Mouse (Mus musculus): ENCODE measurements around the gene Ccdc77. TPM values are rescaled to one million over a fixed set of nuclear protein-coding genes. Genes with fewer than 3 reads are reported as not detected.
"Not testable (repeated sequence)": the region's sequence is repeated elsewhere in the genome, so short reads cannot be mapped to it uniquely, and the experiment has no call there.

The Ccdc77 gene
- polyA plus RNA-seq, 1 experiment from 2014 or later = 17.4 TPM

- not testable (repeated sequence) for H3K9ac ChIP-seq (ENCODE audit: low read depth, low read length); H3K4me3 ChIP-seq (ENCODE audit: low read length); H3K4me1 ChIP-seq (ENCODE audit: control insufficient read depth, insufficient read depth, low read length); H3K9me3 ChIP-seq (ENCODE audit: control insufficient read depth, low read length); H3K4me2 ChIP-seq (ENCODE audit: low read depth, low read length); H3K36me3 ChIP-seq (ENCODE audit: control insufficient read depth, insufficient read depth, low read length); H3K27me3 ChIP-seq (replicated peaks; ENCODE audit: control insufficient read depth, insufficient read depth, low read length); H3K27ac ChIP-seq (ENCODE audit: low read length); ATAC-seq
- 96% methylated on average over 2 of the region's 2 CpGs for WGBS
These were observed 67.6 kb downstream of the Ccdc77 start for GRCm38 (mm10) chr6:120296589-120296988.

GRCm38 (mm10) chr6:120294785-120295133 is 69.4 kb downstream of the Ccdc77 start:
- no peaks in the 10 kb centered on the region for H3K36me3 ChIP-seq (ENCODE audit: control insufficient read depth, insufficient read depth, low read length)
- H3K4me1 ChIP-seq (ENCODE audit: control insufficient read depth, insufficient read depth, low read length) = peaks cover 7% of the 10 kb centered on the region; the same call in 1 of the 2 replicates
- no peaks in the 10 kb centered on the region for H3K9me3 ChIP-seq (ENCODE audit: control insufficient read depth, low read length)
- H3K4me3 ChIP-seq (ENCODE audit: low read length) = peak overlapping the region; percentile 61
- no peaks in the 10 kb centered on the region; the same call in 1 of the 2 replicates for H3K27me3 ChIP-seq (replicated peaks; ENCODE audit: control insufficient read depth, insufficient read depth, low read length)
- peak; percentile 91 for ATAC-seq
- peak overlapping the region; percentile 97 for H3K4me2 ChIP-seq (ENCODE audit: low read depth, low read length)
- H3K27ac ChIP-seq (ENCODE audit: low read length) = peak overlapping the region; percentile 65
- H3K9ac ChIP-seq (ENCODE audit: low read depth, low read length) = peak overlapping the region; percentile 73
- 1% methylated on average over 15 of the region's 16 CpGs for WGBS

GRCm38 (mm10) chr6:120294056-120294784 is 70.0 kb downstream of the Ccdc77 start, which contains the start of the genes D330020A13Rik and B4galnt3:
Gene D330020A13Rik (plus strand): TSS chr6:120294364.
Gene B4galnt3 (minus strand): TSS chr6:120294559.
- Histone ChIP-seq H3K36me3 (ENCODE audit: control insufficient read depth, insufficient read depth, low read length) (no peaks in the 10 kb centered on the region), H3K4me2 (ENCODE audit: low read depth, low read length) (peak within 1 kb of the TSS; percentile 97), H3K9ac (ENCODE audit: low read depth, low read length) (peak within 1 kb of the TSS; percentile 73), H3K27me3 (replicated peaks; ENCODE audit: control insufficient read depth, insufficient read depth, low read length) (no peaks in the 10 kb centered on the region; the same call in 1 of the 2 replicates), H3K27ac (ENCODE audit: low read length) (peak within 1 kb of the TSS; percentile 65), H3K4me1 (ENCODE audit: control insufficient read depth, insufficient read depth, low read length) (peaks cover 7% of the 10 kb centered on the region; the same call in 1 of the 2 replicates), H3K9me3 (ENCODE audit: control insufficient read depth, low read length) (no peaks in the 10 kb centered on the region), H3K4me3 (ENCODE audit: low read length) (peak within 1 kb of the TSS; percentile 61)
- peak; percentile 85 for ATAC-seq
- WGBS = under 1% methylated on average over 76 of the region's 79 CpGs

- ATAC-seq = no peak
These were observed 72.7 kb downstream of the Ccdc77 start for GRCm38 (mm10) chr6:120291396-120292009.

GRCm38 (mm10) chr6:120289430-120289829 is 74.7 kb downstream of the Ccdc77 start:
- ATAC-seq = no peak
- Histone ChIP-seq H3K4me3 (ENCODE audit: low read length) (no peak overlapping the region), H3K27ac (ENCODE audit: low read length) (no peak overlapping the region), H3K36me3 (ENCODE audit: control insufficient read depth, insufficient read depth, low read length) (no peaks in the 10 kb centered on the region), H3K27me3 (replicated peaks; ENCODE audit: control insufficient read depth, insufficient read depth, low read length) (no peaks in the 10 kb centered on the region; the same call in 1 of the 2 replicates), H3K9ac (ENCODE audit: low read depth, low read length) (no peak overlapping the region), H3K9me3 (ENCODE audit: control insufficient read depth, low read length) (no peaks in the 10 kb centered on the region), H3K4me2 (ENCODE audit: low read depth, low read length) (no peak overlapping the region), H3K4me1 (ENCODE audit: control insufficient read depth, insufficient read depth, low read length) (peaks cover 4% of the 10 kb centered on the region; the same call in 1 of the 2 replicates)
- WGBS = 81% methylated on average over 4 of the region's 4 CpGs

More at GRCm38 (mm10) chr6:120291396-120292009, 72.7 kb downstream of the Ccdc77 start:
- H3K27me3 ChIP-seq (replicated peaks; ENCODE audit: control insufficient read depth, insufficient read depth, low read length) = no peaks in the 10 kb centered on the region; the same call in 1 of the 2 replicates
- H3K4me1 ChIP-seq (ENCODE audit: control insufficient read depth, insufficient read depth, low read length) = peaks cover 7% of the 10 kb centered on the region; the same call in 1 of the 2 replicates
- no peak overlapping the region for H3K9ac ChIP-seq (ENCODE audit: low read depth, low read length)
- H3K4me3 ChIP-seq (ENCODE audit: low read length) = no peak overlapping the region
- 91% methylated on average over 7 of the region's 7 CpGs for WGBS
- H3K27ac ChIP-seq (ENCODE audit: low read length) = no peak overlapping the region
- H3K4me2 ChIP-seq (ENCODE audit: low read depth, low read length) = no peak overlapping the region
- no peaks in the 10 kb centered on the region for H3K9me3 ChIP-seq (ENCODE audit: control insufficient read depth, low read length)
- H3K36me3 ChIP-seq (ENCODE audit: control insufficient read depth, insufficient read depth, low read length) = no peaks in the 10 kb centered on the region

- Histone ChIP-seq H3K27ac (ENCODE audit: low read length) (no peak overlapping the region), H3K4me2 (ENCODE audit: low read depth, low read length) (no peak overlapping the region), H3K27me3 (replicated peaks; ENCODE audit: control insufficient read depth, insufficient read depth, low read length) (no peaks in the 10 kb centered on the region; the same call in 1 of the 2 replicates), H3K36me3 (ENCODE audit: control insufficient read depth, insufficient read depth, low read length) (no peaks in the 10 kb centered on the region), H3K9ac (ENCODE audit: low read depth, low read length) (no peak overlapping the region), H3K4me1 (ENCODE audit: control insufficient read depth, insufficient read depth, low read length) (no peaks in the 10 kb centered on the region; the same call in 1 of the 2 replicates), H3K9me3 (ENCODE audit: control insufficient read depth, low read length) (no peaks in the 10 kb centered on the region), H3K4me3 (ENCODE audit: low read length) (no peak overlapping the region)
- ATAC-seq = no peak
- 41% methylated on average over 7 of the region's 7 CpGs for whole genome bisulfite sequencing
These were observed 75.6 kb downstream of the Ccdc77 start for GRCm38 (mm10) chr6:120288541-120288940.

GRCm38 (mm10) chr6:120287279-120287678 is 76.9 kb downstream of the Ccdc77 start:
- H3K4me2 ChIP-seq (ENCODE audit: low read depth, low read length) = no peak overlapping the region
- H3K27ac ChIP-seq (ENCODE audit: low read length) = no peak overlapping the region
- no peaks in the 10 kb centered on the region for H3K27me3 ChIP-seq (replicated peaks; ENCODE audit: control insufficient read depth, insufficient read depth, low read length)
- no peak overlapping the region for H3K4me3 ChIP-seq (ENCODE audit: low read length)
- H3K36me3 ChIP-seq (ENCODE audit: control insufficient read depth, insufficient read depth, low read length) = no peaks in the 10 kb centered on the region
- 88% methylated on average over 9 of the region's 9 CpGs for WGBS
- no peaks in the 10 kb centered on the region; the same call in 1 of the 2 replicates for H3K4me1 ChIP-seq (ENCODE audit: control insufficient read depth, insufficient read depth, low read length)
- no peak for ATAC-seq
- no peaks in the 10 kb centered on the region for H3K9me3 ChIP-seq (ENCODE audit: control insufficient read depth, low read length)
- no peak overlapping the region for H3K9ac ChIP-seq (ENCODE audit: low read depth, low read length)

- Histone ChIP-seq H3K4me1 (ENCODE audit: control insufficient read depth, insufficient read depth, low read length) (no peaks in the 10 kb centered on the region), H3K4me3 (ENCODE audit: low read length) (no peak overlapping the region), H3K27ac (ENCODE audit: low read length) (no peak overlapping the region), H3K36me3 (ENCODE audit: control insufficient read depth, insufficient read depth, low read length) (no peaks in the 10 kb centered on the region), H3K4me2 (ENCODE audit: low read depth, low read length) (no peak overlapping the region), H3K9me3 (ENCODE audit: control insufficient read depth, low read length) (no peaks in the 10 kb centered on the region), H3K9ac (ENCODE audit: low read depth, low read length) (no peak overlapping the region), H3K27me3 (replicated peaks; ENCODE audit: control insufficient read depth, insufficient read depth, low read length) (no peaks in the 10 kb centered on the region)
- ATAC-seq = peak; percentile 66
- WGBS = 71% methylated on average over 7 of the region's 7 CpGs
These were observed 87.2 kb downstream of the Ccdc77 start for GRCm38 (mm10) chr6:120276874-120277449.

- Histone ChIP-seq H3K27ac (ENCODE audit: low read length) (no peak overlapping the region), H3K36me3 (ENCODE audit: control insufficient read depth, insufficient read depth, low read length) (no peaks in the 10 kb centered on the region), H3K27me3 (replicated peaks; ENCODE audit: control insufficient read depth, insufficient read depth, low read length) (no peaks in the 10 kb centered on the region), H3K4me1 (ENCODE audit: control insufficient read depth, insufficient read depth, low read length) (no peaks in the 10 kb centered on the region), H3K4me3 (ENCODE audit: low read length) (no peak overlapping the region), H3K4me2 (ENCODE audit: low read depth, low read length) (no peak overlapping the region), H3K9me3 (ENCODE audit: control insufficient read depth, low read length) (no peaks in the 10 kb centered on the region), H3K9ac (ENCODE audit: low read depth, low read length) (no peak overlapping the region)
- 50% methylated on average over 6 of the region's 6 CpGs for WGBS
- peak; percentile 27; the same call in 1 of the 2 replicates for ATAC-seq
These were observed 88.9 kb downstream of the Ccdc77 start for GRCm38 (mm10) chr6:120275301-120275700.

Measured in intestine, embryonic 16.5 days (tissue).